Mouse (Mus musculus): ENCODE results near the gene Supt6. TPM values are rescaled to one million over a fixed set of nuclear protein-coding genes. Genes with fewer than 3 reads are reported as not detected.

The Supt6 gene
- polyA plus RNA-seq, 1 experiment from 2014 or later: 34.0 TPM

GRCm38 (mm10) chr11:78163681-78164603 lies 81.8 kb downstream of the Supt6 start:
- Histone ChIP-seq H3K27me3 (ENCODE audit: control insufficient read depth, insufficient read depth, low read length) (0 out of 2 replicates have a peak, but pooled peaks cover 2% of the 10 kb centered on the region), H3K4me2 (ENCODE audit: low read depth, low read length, severe bottlenecking) (peak overlapping the region; percentile 86), H3K36me3 (ENCODE audit: control insufficient read depth, insufficient read depth, low read length) (peaks cover 13% of the 10 kb centered on the region), H3K9ac (ENCODE audit: low read length) (peak overlapping the region; percentile 87), H3K4me1 (replicated peaks; ENCODE audit: control insufficient read depth, insufficient read depth, low read length) (peaks cover 20% of the 10 kb centered on the region), H3K27ac (ENCODE audit: low read depth, low read length) (peak overlapping the region; percentile 91), H3K4me3 (ENCODE audit: low read depth, low read length) (peak overlapping the region; percentile 99), H3K9me3 (ENCODE audit: control insufficient read depth, low read length) (no peaks in the 10 kb centered on the region)
- WGBS: under 1% methylated on average over 22 of the region's 22 CpGs
- peak; percentile 88 for DNase-seq (ENCODE audit: low spot score)
- ATAC-seq (replicated peaks; ENCODE audit: low FRiP score): peak; percentile 75

- H3K9me3 ChIP-seq (ENCODE audit: control insufficient read depth, low read length): no peaks in the 10 kb centered on the region
- H3K4me2 ChIP-seq (ENCODE audit: low read depth, low read length, severe bottlenecking): peak overlapping the region; percentile 86
- peak overlapping the region; percentile 99 for H3K4me3 ChIP-seq (ENCODE audit: low read depth, low read length)
- peaks cover 17% of the 10 kb centered on the region for H3K36me3 ChIP-seq (ENCODE audit: control insufficient read depth, insufficient read depth, low read length)
- peaks cover 20% of the 10 kb centered on the region for H3K4me1 ChIP-seq (replicated peaks; ENCODE audit: control insufficient read depth, insufficient read depth, low read length)
- H3K9ac ChIP-seq (ENCODE audit: low read length): peak overlapping the region; percentile 87
- ATAC-seq (replicated peaks; ENCODE audit: low FRiP score): no peak
- H3K27ac ChIP-seq (ENCODE audit: low read depth, low read length): peak overlapping the region; percentile 91
- 85% methylated on average over 2 of the region's 2 CpGs for WGBS
- 0 out of 2 replicates have a peak, but pooled peaks cover 2% of the 10 kb centered on the region for H3K27me3 ChIP-seq (ENCODE audit: control insufficient read depth, insufficient read depth, low read length)
- DNase-seq (ENCODE audit: low spot score): no peak
Measured at GRCm38 (mm10) chr11:78163045-78163444, 82.7 kb downstream of the Supt6 start.

GRCm38 (mm10) chr11:78162504-78162903 lies 83.3 kb downstream of the Supt6 start:
- Histone ChIP-seq H3K9me3 (ENCODE audit: control insufficient read depth, low read length) (no peaks in the 10 kb centered on the region), H3K9ac (ENCODE audit: low read length) (no peak overlapping the region; the same call in 1 of the 2 replicates), H3K4me1 (replicated peaks; ENCODE audit: control insufficient read depth, insufficient read depth, low read length) (peaks cover 20% of the 10 kb centered on the region), H3K36me3 (ENCODE audit: control insufficient read depth, insufficient read depth, low read length) (peaks cover 21% of the 10 kb centered on the region), H3K4me2 (ENCODE audit: low read depth, low read length, severe bottlenecking) (peak overlapping the region; percentile 86), H3K27me3 (ENCODE audit: control insufficient read depth, insufficient read depth, low read length) (0 out of 2 replicates have a peak, but pooled peaks cover 2% of the 10 kb centered on the region), H3K4me3 (ENCODE audit: low read depth, low read length) (peak overlapping the region; percentile 99; the same call in 1 of the 2 replicates), H3K27ac (ENCODE audit: low read depth, low read length) (no peak overlapping the region; the same call in 1 of the 2 replicates)
- 71% methylated on average over 6 of the region's 6 CpGs for WGBS
- DNase-seq (ENCODE audit: low spot score) (no peak), ATAC-seq (replicated peaks; ENCODE audit: low FRiP score) (no peak)

GRCm38 (mm10) chr11:78161968-78162367 lies 83.8 kb downstream of the Supt6 start:
- 0 out of 2 replicates have a peak, but pooled peaks cover 2% of the 10 kb centered on the region for H3K27me3 ChIP-seq (ENCODE audit: control insufficient read depth, insufficient read depth, low read length)
- ATAC-seq (replicated peaks; ENCODE audit: low FRiP score) (no peak), DNase-seq (ENCODE audit: low spot score) (no peak)
- no peak overlapping the region for H3K27ac ChIP-seq (ENCODE audit: low read depth, low read length)
- 76% methylated on average over 4 of the region's 4 CpGs for WGBS
- H3K4me3 ChIP-seq (ENCODE audit: low read depth, low read length): no peak overlapping the region
- peaks cover 21% of the 10 kb centered on the region for H3K36me3 ChIP-seq (ENCODE audit: control insufficient read depth, insufficient read depth, low read length)
- no peaks in the 10 kb centered on the region for H3K9me3 ChIP-seq (ENCODE audit: control insufficient read depth, low read length)
- H3K9ac ChIP-seq (ENCODE audit: low read length): no peak overlapping the region
- no peak overlapping the region for H3K4me2 ChIP-seq (ENCODE audit: low read depth, low read length, severe bottlenecking)
- H3K4me1 ChIP-seq (replicated peaks; ENCODE audit: control insufficient read depth, insufficient read depth, low read length): peaks cover 20% of the 10 kb centered on the region

- Histone ChIP-seq H3K27ac (ENCODE audit: low read depth, low read length) (no peak overlapping the region), H3K4me2 (ENCODE audit: low read depth, low read length, severe bottlenecking) (no peak overlapping the region), H3K27me3 (ENCODE audit: control insufficient read depth, insufficient read depth, low read length) (0 out of 2 replicates have a peak, but pooled peaks cover 1% of the 10 kb centered on the region), H3K9me3 (ENCODE audit: control insufficient read depth, low read length) (no peaks in the 10 kb centered on the region), H3K4me3 (ENCODE audit: low read depth, low read length) (no peak overlapping the region), H3K4me1 (replicated peaks; ENCODE audit: control insufficient read depth, insufficient read depth, low read length) (peaks cover 19% of the 10 kb centered on the region), H3K9ac (ENCODE audit: low read length) (no peak overlapping the region), H3K36me3 (ENCODE audit: control insufficient read depth, insufficient read depth, low read length) (peaks cover 21% of the 10 kb centered on the region)
- 95% methylated on average over 14 of the region's 14 CpGs for WGBS
- ATAC-seq (replicated peaks; ENCODE audit: low FRiP score) (no peak), DNase-seq (ENCODE audit: low spot score) (no peak)
Measured at GRCm38 (mm10) chr11:78161169-78161568, 84.6 kb downstream of the Supt6 start.

- H3K4me2 ChIP-seq (ENCODE audit: low read depth, low read length, severe bottlenecking): no peak overlapping the region
- H3K9me3 ChIP-seq (ENCODE audit: control insufficient read depth, low read length): no peaks in the 10 kb centered on the region
- no peaks in the 10 kb centered on the region for H3K27me3 ChIP-seq (ENCODE audit: control insufficient read depth, insufficient read depth, low read length)
- peaks cover 21% of the 10 kb centered on the region for H3K36me3 ChIP-seq (ENCODE audit: control insufficient read depth, insufficient read depth, low read length)
- ATAC-seq (replicated peaks; ENCODE audit: low FRiP score): no peak
- WGBS: 89% methylated on average over 3 of the region's 3 CpGs
- peaks cover 15% of the 10 kb centered on the region for H3K4me1 ChIP-seq (replicated peaks; ENCODE audit: control insufficient read depth, insufficient read depth, low read length)
- no peak for DNase-seq (ENCODE audit: low spot score)
- H3K27ac ChIP-seq (ENCODE audit: low read depth, low read length): no peak overlapping the region
- no peak overlapping the region for H3K4me3 ChIP-seq (ENCODE audit: low read depth, low read length)
- no peak overlapping the region for H3K9ac ChIP-seq (ENCODE audit: low read length)
Measured at GRCm38 (mm10) chr11:78160675-78161074, 85.1 kb downstream of the Supt6 start.

GRCm38 (mm10) chr11:78160171-78160570 lies 85.6 kb downstream of the Supt6 start:
- H3K27me3 ChIP-seq (ENCODE audit: control insufficient read depth, insufficient read depth, low read length): no peaks in the 10 kb centered on the region
- H3K9ac ChIP-seq (ENCODE audit: low read length): no peak overlapping the region
- WGBS: 94% methylated on average over 18 of the region's 18 CpGs
- H3K9me3 ChIP-seq (ENCODE audit: control insufficient read depth, low read length): no peaks in the 10 kb centered on the region
- peaks cover 21% of the 10 kb centered on the region for H3K36me3 ChIP-seq (ENCODE audit: control insufficient read depth, insufficient read depth, low read length)
- H3K4me3 ChIP-seq (ENCODE audit: low read depth, low read length): no peak overlapping the region
- H3K4me1 ChIP-seq (replicated peaks; ENCODE audit: control insufficient read depth, insufficient read depth, low read length): peaks cover 13% of the 10 kb centered on the region
- ATAC-seq (replicated peaks; ENCODE audit: low FRiP score) (no peak), DNase-seq (ENCODE audit: low spot score) (no peak)
- H3K27ac ChIP-seq (ENCODE audit: low read depth, low read length): no peak overlapping the region
- H3K4me2 ChIP-seq (ENCODE audit: low read depth, low read length, severe bottlenecking): no peak overlapping the region

- no peak overlapping the region for H3K9ac ChIP-seq (ENCODE audit: low read length)
- H3K4me3 ChIP-seq (ENCODE audit: low read depth, low read length): no peak overlapping the region
- H3K4me2 ChIP-seq (ENCODE audit: low read depth, low read length, severe bottlenecking): no peak overlapping the region
- no peaks in the 10 kb centered on the region for H3K27me3 ChIP-seq (ENCODE audit: control insufficient read depth, insufficient read depth, low read length)
- WGBS: 76% methylated on average over 7 of the region's 7 CpGs
- DNase-seq (ENCODE audit: low spot score): no peak
- ATAC-seq (replicated peaks; ENCODE audit: low FRiP score): no peak
- no peaks in the 10 kb centered on the region for H3K9me3 ChIP-seq (ENCODE audit: control insufficient read depth, low read length)
- H3K36me3 ChIP-seq (ENCODE audit: control insufficient read depth, insufficient read depth, low read length): peaks cover 24% of the 10 kb centered on the region
- H3K4me1 ChIP-seq (replicated peaks; ENCODE audit: control insufficient read depth, insufficient read depth, low read length): peaks cover 13% of the 10 kb centered on the region
- no peak overlapping the region for H3K27ac ChIP-seq (ENCODE audit: low read depth, low read length)
Measured at GRCm38 (mm10) chr11:78159557-78159956, 86.2 kb downstream of the Supt6 start.

Measured in forebrain, embryonic 11.5 days (tissue).